27 mouse cellular contexts compared by ENCODE assay signal in the genomic region with DNA sequence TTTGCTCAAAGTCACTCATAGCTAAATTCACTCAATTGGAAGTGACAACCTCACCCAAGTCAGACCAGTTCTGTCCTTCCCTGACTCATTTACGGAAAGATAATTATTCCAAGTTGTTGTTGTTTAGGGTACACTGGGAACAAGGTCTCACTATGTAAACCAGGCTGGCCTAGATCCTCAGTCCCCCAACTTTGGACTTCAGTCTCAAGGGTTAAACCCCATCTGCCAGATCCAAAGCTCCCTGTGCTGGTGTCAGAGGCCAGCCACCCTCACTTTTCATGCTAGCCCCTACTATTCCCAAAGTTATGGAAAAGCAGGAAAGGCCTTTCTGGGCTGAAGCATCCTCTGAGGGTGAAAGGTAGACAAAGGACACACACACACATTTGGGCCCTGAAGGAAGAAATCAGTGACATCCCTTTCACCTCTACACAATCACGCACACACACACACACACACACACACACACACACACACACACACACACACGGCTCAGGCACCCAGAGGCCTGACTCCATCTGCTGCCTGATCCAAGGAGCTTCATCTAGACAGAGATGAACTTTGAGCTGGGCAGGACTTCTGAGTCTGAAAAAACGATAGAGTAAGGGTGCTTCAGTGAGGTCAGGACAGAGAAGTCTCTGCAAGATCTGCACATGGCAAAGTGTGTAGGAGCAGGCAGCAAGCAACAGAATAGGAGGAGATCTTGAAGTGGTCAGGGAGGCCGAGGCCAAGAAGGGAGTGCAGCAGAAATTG. TPM values are rescaled to one million over a fixed set of nuclear protein-coding genes. Genes with fewer than 3 reads are reported as not detected.
DNase-seq lines count a peak whose midpoint lies in the region; ATAC-seq lines count a peak whose summit lies in the region.
"Had no signal": no experiment of that assay in that cellular context is flagged by ENCODE, and none has a peak within 500 bp of the region (broad histone marks: within the 10 kb centered on the region; RNA-seq: fewer than 3 reads in every experiment).

No protein-coding gene starts in this region.

- no peak for ATAC-seq in heart, embryonic 15.5 days (replicated peaks; ENCODE audit: insufficient number of reproducible peaks, insufficient read depth, low FRiP score, low read depth)
- no peak for ATAC-seq in heart, embryonic 12.5 days (ENCODE audit: insufficient number of reproducible peaks, low FRiP score)
- ATAC-seq in midbrain, embryonic 11.5 days (ENCODE audit: low FRiP score), result no peak
- ATAC-seq in forebrain, embryonic 16.5 days, result no peak
- ATAC-seq: CD4-positive, CD25-positive, alpha-beta regulatory T cell, adult 4 months; forebrain, postnatal 0 days; inflammation-experienced regulatory T-cells, adult 6 months; midbrain, embryonic 15.5 days had no signal

- WGBS in heart, embryonic 15.5 days, result 65% methylated on average over 5 of the region's 5 CpGs
- WGBS in heart, embryonic 12.5 days, result 67% methylated on average over 5 of the region's 5 CpGs
- 83% methylated on average over 5 of the region's 5 CpGs for WGBS in midbrain, embryonic 11.5 days
- 78% methylated on average over 5 of the region's 5 CpGs for WGBS in midbrain, embryonic 10.5 days
- 70% methylated on average over 5 of the region's 5 CpGs for WGBS in embryonic facial prominence, embryonic 10.5 days
- WGBS in forebrain, embryonic 16.5 days, result 72% methylated on average over 4 of the region's 5 CpGs

- no peak overlapping the region for H3K4me2 ChIP-seq in heart, embryonic 15.5 days
- H3K4me2 ChIP-seq in heart, embryonic 12.5 days, result no peak overlapping the region
- H3K4me2 ChIP-seq in midbrain, embryonic 11.5 days, result no peak overlapping the region
- no peak overlapping the region for H3K4me2 ChIP-seq in forebrain, embryonic 16.5 days (ENCODE audit: low read length)
- H3K4me2 ChIP-seq: embryonic facial prominence, embryonic 15.5 days; limb, embryonic 13.5 days; lung, embryonic 14.5 days; midbrain, embryonic 15.5 days; neural tube, embryonic 12.5 days had no signal

- H3K4me1 ChIP-seq in heart, embryonic 15.5 days (replicated peaks), result peaks cover 76% of the 10 kb centered on the region
- peaks cover 82% of the 10 kb centered on the region for H3K4me1 ChIP-seq in heart, embryonic 12.5 days (replicated peaks)
- no peaks in the 10 kb centered on the region; the same call in 1 of the 2 replicates for H3K4me1 ChIP-seq in midbrain, embryonic 11.5 days (ENCODE audit: control insufficient read depth, insufficient read depth, low read length)
- peaks cover 13% of the 10 kb centered on the region for H3K4me1 ChIP-seq in midbrain, embryonic 10.5 days
- peaks cover 31% of the 10 kb centered on the region for H3K4me1 ChIP-seq in embryonic facial prominence, embryonic 10.5 days
- H3K4me1 ChIP-seq in forebrain, embryonic 16.5 days (replicated peaks; ENCODE audit: control insufficient read depth, insufficient read depth, low read length), result 0 out of 2 replicates have a peak, but pooled peaks cover 6% of the 10 kb centered on the region
- H3K4me1 ChIP-seq: neural tube, embryonic 12.5 days had no signal

- H3K27me3 ChIP-seq in heart, embryonic 15.5 days, result no peaks in the 10 kb centered on the region
- no peaks in the 10 kb centered on the region for H3K27me3 ChIP-seq in heart, embryonic 12.5 days (replicated peaks)
- H3K27me3 ChIP-seq in midbrain, embryonic 11.5 days (ENCODE audit: control insufficient read depth, insufficient read depth, low read length), result no peaks in the 10 kb centered on the region
- H3K27me3 ChIP-seq in midbrain, embryonic 10.5 days (ENCODE audit: low read depth, poor library complexity, severe bottlenecking), result no peaks in the 10 kb centered on the region
- no peaks in the 10 kb centered on the region for H3K27me3 ChIP-seq in embryonic facial prominence, embryonic 10.5 days (replicated peaks; ENCODE audit: low read depth, poor library complexity, severe bottlenecking)
- H3K27me3 ChIP-seq in forebrain, embryonic 16.5 days (replicated peaks; ENCODE audit: control insufficient read depth, insufficient read depth, low read length), result no peaks in the 10 kb centered on the region
- H3K27me3 ChIP-seq: embryonic facial prominence, embryonic 15.5 days; limb, embryonic 13.5 days; megakaryocyte, embryonic 14.5 days; midbrain, embryonic 15.5 days; neural tube, embryonic 12.5 days had no signal

- H3K4me3 ChIP-seq in heart, embryonic 15.5 days, result no peak overlapping the region
- no peak overlapping the region for H3K4me3 ChIP-seq in heart, embryonic 12.5 days
- H3K4me3 ChIP-seq in midbrain, embryonic 11.5 days (ENCODE audit: low read depth, low read length), result no peak overlapping the region
- H3K4me3 ChIP-seq in midbrain, embryonic 10.5 days, result no peak overlapping the region
- H3K4me3 ChIP-seq in embryonic facial prominence, embryonic 10.5 days, result no peak overlapping the region
- H3K4me3 ChIP-seq in forebrain, embryonic 16.5 days (replicated peaks; ENCODE audit: low read length), result no peak overlapping the region
- H3K4me3 ChIP-seq: embryonic facial prominence, embryonic 15.5 days; heart, adult 2 months; limb, embryonic 13.5 days; midbrain, embryonic 15.5 days; neural tube, embryonic 12.5 days had no signal

- H3K36me3 ChIP-seq in heart, embryonic 15.5 days, result no peaks in the 10 kb centered on the region
- H3K36me3 ChIP-seq in heart, embryonic 12.5 days, result no peaks in the 10 kb centered on the region
- H3K36me3 ChIP-seq in midbrain, embryonic 11.5 days (ENCODE audit: control insufficient read depth, insufficient read depth, low read length), result no peaks in the 10 kb centered on the region
- peaks cover 5% of the 10 kb centered on the region; the same call in 1 of the 2 replicates for H3K36me3 ChIP-seq in midbrain, embryonic 10.5 days
- H3K36me3 ChIP-seq in embryonic facial prominence, embryonic 10.5 days (replicated peaks), result peaks cover 4% of the 10 kb centered on the region
- no peaks in the 10 kb centered on the region for H3K36me3 ChIP-seq in forebrain, embryonic 16.5 days (ENCODE audit: control insufficient read depth, insufficient read depth)
- H3K36me3 ChIP-seq: embryonic facial prominence, embryonic 15.5 days; limb, embryonic 13.5 days; midbrain, embryonic 15.5 days; neural tube, embryonic 12.5 days had no signal

- H3K9ac ChIP-seq in heart, embryonic 15.5 days, result 0 out of 2 replicates have a peak overlapping the region, but pooled peaks have one; percentile 12
- H3K9ac ChIP-seq in heart, embryonic 12.5 days, result no peak overlapping the region
- no peak overlapping the region for H3K9ac ChIP-seq in midbrain, embryonic 11.5 days (ENCODE audit: low read length)
- no peak overlapping the region for H3K9ac ChIP-seq in forebrain, embryonic 16.5 days (replicated peaks; ENCODE audit: low read depth, low read length)
- H3K9ac ChIP-seq: embryonic facial prominence, embryonic 15.5 days; forebrain, postnatal 0 days; limb, embryonic 13.5 days; liver, embryonic 14.5 days; lung, embryonic 14.5 days; midbrain, embryonic 15.5 days; neural tube, embryonic 12.5 days had no signal

- H3K9me3 ChIP-seq in heart, embryonic 15.5 days (replicated peaks), result no peaks in the 10 kb centered on the region
- H3K9me3 ChIP-seq in heart, embryonic 12.5 days (replicated peaks), result no peaks in the 10 kb centered on the region
- no peaks in the 10 kb centered on the region for H3K9me3 ChIP-seq in midbrain, embryonic 11.5 days (ENCODE audit: control insufficient read depth, low read length)
- no peaks in the 10 kb centered on the region for H3K9me3 ChIP-seq in midbrain, embryonic 10.5 days (replicated peaks)
- no peaks in the 10 kb centered on the region for H3K9me3 ChIP-seq in embryonic facial prominence, embryonic 10.5 days
- no peaks in the 10 kb centered on the region for H3K9me3 ChIP-seq in forebrain, embryonic 16.5 days (ENCODE audit: control insufficient read depth, low read length)
- H3K9me3 ChIP-seq: embryonic facial prominence, embryonic 15.5 days; limb, embryonic 13.5 days; megakaryocyte, embryonic 14.5 days; midbrain, embryonic 15.5 days; neural tube, embryonic 12.5 days had no signal

- DNase-seq in midbrain, embryonic 11.5 days (ENCODE audit: low spot score, missing footprints), result peak; percentile 67
- DNase-seq in midbrain, embryonic 10.5 days (ENCODE audit: low spot score), result no peak
- DNase-seq in kidney, postnatal 10 days, result peak; percentile 43
- DNase-seq in yolk sac, embryonic 10.5 days (ENCODE audit: low spot score), result peak; percentile 59
- DNase-seq in embryonic facial prominence, embryonic 10.5 days (ENCODE audit: low spot score), result no peak
- DNase-seq: adrenal gland, postnatal 14 days; cerebellum, adult 2 months; forebrain, postnatal 0 days; gastrocnemius, postnatal 25 days; heart, adult 2 months; heart, postnatal 14 days; lung, embryonic 14.5 days; lung, postnatal 36 days; retina, postnatal 1 day; thymus, adult 2 months; thymus, postnatal 4 days had no signal

- H3K27ac ChIP-seq in heart, embryonic 15.5 days, result no peak overlapping the region
- no peak overlapping the region for H3K27ac ChIP-seq in heart, embryonic 12.5 days (ENCODE audit: poor library complexity, severe bottlenecking)
- no peak overlapping the region for H3K27ac ChIP-seq in midbrain, embryonic 11.5 days (ENCODE audit: low read depth, low read length)
- H3K27ac ChIP-seq in midbrain, embryonic 10.5 days (replicated peaks), result no peak overlapping the region
- no peak overlapping the region for H3K27ac ChIP-seq in embryonic facial prominence, embryonic 10.5 days (replicated peaks)
- H3K27ac ChIP-seq in forebrain, embryonic 16.5 days (ENCODE audit: low read length), result no peak overlapping the region
- H3K27ac ChIP-seq: embryonic facial prominence, embryonic 15.5 days; heart, adult 2 months; limb, embryonic 13.5 days; liver, embryonic 14.5 days; midbrain, embryonic 15.5 days; neural tube, embryonic 12.5 days had no signal

RNA-seq across cellular contexts. Expression of gene Cux1, which starts 31.1 kb away (rescaled TPM):
- polyA plus RNA-seq in heart, embryonic 15.5 days (2015; fragmentation: Nextera tagmentation; extraction: Ambion mirVana), result 71.2 and 82.1 TPM in 2 replicates
- 81.0 and 85.4 TPM in 2 replicates for polyA plus RNA-seq in heart, embryonic 12.5 days (2016; fragmentation: Nextera tagmentation; extraction: Ambion mirVana)
- polyA plus RNA-seq in midbrain, embryonic 11.5 days (2014; fragmentation: Nextera tagmentation; extraction: Ambion mirVana), result 117 and 130 TPM in 2 replicates
- 100 and 128 TPM in 2 replicates for polyA plus RNA-seq in midbrain, embryonic 10.5 days (2016; fragmentation: Nextera tagmentation; extraction: Ambion mirVana)
- polyA plus RNA-seq in embryonic facial prominence, embryonic 10.5 days (2016; fragmentation: Nextera tagmentation; extraction: Ambion mirVana), result 75.3 and 77.8 TPM in 2 replicates
- polyA plus RNA-seq in forebrain, embryonic 16.5 days (2015; fragmentation: Nextera tagmentation; extraction: Ambion mirVana), result 138 and 141 TPM in 2 replicates

Comparison
In these comparisons a context has a peak if more than half of its experiments do, and no peak if none do; other contexts are left out.
1. DNase-seq: peak in midbrain, embryonic 11.5 days (single experiment), kidney, postnatal 10 days (single experiment) and yolk sac, embryonic 10.5 days (single experiment); none in midbrain, embryonic 10.5 days (single experiment) and embryonic facial prominence, embryonic 10.5 days (single experiment).